Mouse (Mus musculus) lung, postnatal 0 days (tissue): ENCODE measurements around the gene Cep170.

Experiments used
- CTCF ChIP-seq: IDR thresholded peaks from 2 replicates; pipeline ENCODE4 v1.5.1; 2016; ENCODE audit warnings: antibody characterized with exemption, mild to moderate bottlenecking
- EP300 ChIP-seq: IDR thresholded peaks from 2 replicates; pipeline ENCODE4 v1.6.1; 2016; ENCODE audit warnings: antibody characterized with exemption, mild to moderate bottlenecking, control low read depth

GRCm38 (mm10) chr1:176823889-176824288 is 10.0 kb upstream of the Cep170 start:
- TF ChIP-seq CTCF (no peak), EP300 (no peak)
